Mouse (Mus musculus) thymus, postnatal 4 days (tissue): ENCODE results near the gene Pgm3.

ENCODE experiments used
- DNase-seq: peaks from one replicate; pipeline ENCODE4 v3.0.0; 2021

Gene Pgm3

GRCm38 (mm10) chr9:86569314-86569910, 2.2 kb downstream of the Pgm3 start:
- DNase-seq, result no peak

DNA sequence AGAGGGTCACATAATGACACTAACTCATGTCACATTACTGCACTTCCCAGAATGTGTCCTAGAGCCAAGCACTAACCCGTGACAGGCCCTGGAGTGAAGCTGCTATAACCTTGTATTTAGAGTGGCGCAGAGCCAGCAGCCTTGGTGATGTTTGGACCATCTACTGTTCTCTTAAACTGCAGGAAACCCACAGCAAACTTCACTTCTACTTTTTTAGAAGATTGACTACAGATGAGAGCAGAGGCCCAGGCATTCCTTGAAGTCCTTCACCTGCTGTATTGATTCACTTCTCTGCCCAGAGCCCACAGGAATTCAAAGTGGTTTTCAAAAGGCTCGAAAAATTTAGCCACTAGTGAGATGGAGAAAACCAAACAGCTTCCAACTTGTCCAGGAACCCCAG, 11.1 kb downstream of the Pgm3 start:
- DNase-seq, result no peak

DNA sequence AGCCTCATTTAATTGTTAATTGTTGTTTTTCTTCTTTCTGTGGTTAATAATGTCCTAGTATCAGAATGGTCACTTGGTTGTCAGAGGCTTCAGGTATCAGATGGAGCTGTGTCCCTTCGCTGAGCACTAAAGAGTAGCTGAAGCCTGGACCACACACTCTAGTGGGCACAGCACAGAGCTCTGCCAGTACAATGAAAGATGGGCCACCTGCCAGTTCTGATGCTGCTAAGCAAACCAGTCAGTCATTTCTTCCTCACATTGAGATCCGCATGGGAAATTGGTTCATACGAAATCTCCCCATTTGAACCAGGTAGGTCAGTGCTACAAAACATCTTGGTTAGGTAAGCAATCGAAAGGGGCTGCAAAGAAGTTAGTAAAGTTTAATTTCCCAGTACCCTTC, 17.0 kb downstream of the Pgm3 start:
- no peak for DNase-seq

DNA sequence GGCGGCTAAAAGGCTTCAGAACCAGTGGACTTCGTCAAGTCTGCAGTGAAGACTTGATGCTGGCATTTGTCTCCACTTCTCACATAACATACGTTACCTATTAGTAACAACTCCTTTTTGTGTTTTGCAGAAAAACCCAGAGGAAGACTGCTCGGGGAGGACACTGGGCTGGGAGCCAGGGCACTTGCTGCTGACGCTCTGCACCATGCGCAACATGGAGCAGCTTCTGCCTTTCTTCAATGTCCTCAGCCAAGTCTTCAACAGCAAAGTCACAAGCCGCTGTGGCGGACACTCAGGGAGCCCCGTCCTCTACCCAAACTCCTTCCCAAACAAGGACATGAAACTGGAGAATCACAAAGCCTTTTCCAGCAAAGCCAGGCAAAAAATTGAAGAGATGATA, 17.8 kb downstream of the Pgm3 start:
- no peak for DNase-seq

DNA sequence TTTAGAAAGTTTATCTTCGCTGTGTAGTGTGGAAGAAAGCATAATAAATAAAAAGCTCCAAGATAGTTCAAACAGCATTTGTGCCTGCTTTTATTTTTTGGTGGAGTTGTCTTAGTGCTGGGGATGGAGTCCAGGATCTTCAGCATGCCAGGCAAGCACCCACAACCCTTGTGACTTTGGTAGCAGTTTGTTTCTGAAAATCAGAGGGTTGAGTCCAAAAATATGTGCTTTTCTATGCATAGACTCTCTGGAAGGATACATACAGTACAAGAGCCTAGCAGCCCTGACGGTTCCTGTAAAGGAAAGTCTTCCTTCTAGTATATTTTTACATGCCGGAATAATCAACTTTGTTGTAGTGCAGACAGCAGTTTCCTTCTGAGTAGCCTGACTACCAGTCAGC, 20.9 kb downstream of the Pgm3 start:
- DNase-seq, result no peak

DNA sequence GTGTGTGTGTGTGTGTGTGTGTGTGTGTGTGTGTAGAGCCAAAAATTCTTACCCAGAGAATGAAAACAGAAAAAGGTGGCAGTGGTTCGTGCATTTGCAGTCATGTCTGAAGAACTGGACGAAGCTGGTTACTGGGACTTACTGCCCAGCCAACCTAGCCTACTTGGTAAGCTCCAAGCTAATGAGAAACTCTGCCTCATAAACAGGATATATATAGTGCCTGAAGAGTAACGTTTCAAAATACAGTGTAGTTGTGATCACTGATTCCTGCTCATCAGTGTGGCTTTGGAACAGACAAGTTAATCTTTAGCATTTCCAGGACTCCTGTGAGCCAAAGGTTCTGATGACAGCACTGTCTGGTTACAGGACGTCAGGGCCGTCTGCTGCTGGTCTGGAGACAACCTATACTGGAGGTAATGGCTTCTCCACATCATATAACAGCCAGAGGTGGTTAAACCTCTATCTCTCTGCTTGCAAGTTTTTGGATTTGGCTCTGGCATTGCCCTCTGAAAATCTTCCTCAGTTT, 21.9 kb downstream of the Pgm3 start:
- no peak for DNase-seq

GRCm38 (mm10) chr9:86544559-86544958, 27.1 kb downstream of the Pgm3 start:
- DNase-seq, result no peak

DNA sequence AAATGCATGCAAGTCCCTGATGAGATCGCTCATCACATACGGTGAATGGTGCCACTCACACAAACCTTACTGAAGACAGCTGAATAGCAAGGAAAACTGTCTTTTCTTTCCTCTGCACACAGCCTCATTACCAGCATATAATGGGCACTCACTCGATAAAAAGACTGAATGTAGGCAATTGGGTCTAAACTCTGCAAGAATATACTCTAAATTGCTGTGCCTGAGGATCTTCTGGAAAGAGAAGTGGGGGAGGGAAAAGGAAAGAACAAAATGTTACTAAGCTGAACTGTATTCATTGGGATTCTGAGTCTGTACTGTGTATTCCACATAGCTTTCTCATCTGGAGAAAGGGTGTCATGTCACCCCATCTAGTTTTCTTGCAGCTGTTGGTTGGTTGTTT, 28.2 kb downstream of the Pgm3 start:
- no peak for DNase-seq

- DNase-seq, result no peak
Measured at GRCm38 (mm10) chr9:86534071-86534470, 37.6 kb downstream of the Pgm3 start.

DNA sequence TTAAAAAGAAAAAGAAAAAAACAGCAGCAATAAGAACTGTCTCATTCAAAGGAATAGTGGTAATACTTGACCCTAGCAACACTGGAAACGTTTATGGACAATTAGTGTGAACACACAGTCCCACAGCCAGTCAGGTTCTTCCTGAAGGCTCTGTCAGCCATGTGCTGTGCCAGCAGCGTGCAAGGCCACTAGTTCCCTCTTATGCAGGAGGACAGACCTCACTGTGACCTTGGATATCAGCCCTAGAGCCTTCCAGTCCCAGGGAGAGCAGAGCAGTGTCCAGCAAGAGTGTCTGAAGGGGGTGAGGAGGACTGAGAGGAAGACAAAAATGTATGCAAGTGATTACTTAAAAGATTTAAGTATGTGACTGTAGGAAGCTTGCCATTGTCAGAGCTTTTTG, 46.0 kb downstream of the Pgm3 start:
- no peak for DNase-seq

DNA sequence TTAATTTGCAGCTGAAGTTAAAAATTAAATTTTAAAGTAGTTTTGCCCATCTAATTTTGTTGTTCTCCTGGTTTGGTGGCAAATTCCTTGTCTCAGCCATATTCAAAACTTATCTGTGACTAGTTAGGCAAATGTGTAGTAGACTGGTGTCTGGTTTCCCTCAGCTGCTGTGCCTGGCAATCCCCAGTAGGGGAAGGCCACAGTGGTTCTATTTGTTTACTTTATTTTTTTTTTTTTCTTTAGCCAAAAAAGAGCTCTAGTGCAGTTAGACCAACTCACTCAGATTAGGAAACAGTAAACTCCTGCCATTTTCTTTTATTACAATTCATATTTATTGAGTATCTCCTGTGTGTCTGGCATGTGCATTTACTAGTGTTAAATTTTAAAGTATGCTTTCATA, 49.3 kb downstream of the Pgm3 start:
- no peak for DNase-seq

GRCm38 (mm10) chr9:86514798-86515197, 56.8 kb downstream of the Pgm3 start:
- DNase-seq, result no peak

GRCm38 (mm10) chr9:86514390-86514789, 57.3 kb downstream of the Pgm3 start:
- DNase-seq, result no peak

DNA sequence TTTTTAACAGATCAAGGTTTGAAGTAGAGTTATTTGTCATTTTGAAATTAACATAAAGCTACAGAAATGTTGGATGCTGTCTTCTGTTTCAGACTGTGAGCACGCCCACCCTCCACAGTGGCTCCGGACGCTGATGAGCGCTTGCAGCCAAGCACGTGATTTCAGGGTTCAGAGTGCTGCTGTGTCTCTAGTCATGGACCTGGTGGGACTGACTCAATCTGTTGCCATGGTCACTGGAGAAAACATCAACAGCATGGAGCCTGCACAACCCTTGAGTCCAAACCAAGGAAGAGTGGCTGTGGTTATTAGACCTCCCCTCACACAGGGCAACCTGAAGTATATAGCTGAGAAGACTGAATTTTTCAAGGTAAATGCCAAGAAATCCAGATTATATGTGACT, 57.9 kb downstream of the Pgm3 start:
- DNase-seq, result no peak

DNA sequence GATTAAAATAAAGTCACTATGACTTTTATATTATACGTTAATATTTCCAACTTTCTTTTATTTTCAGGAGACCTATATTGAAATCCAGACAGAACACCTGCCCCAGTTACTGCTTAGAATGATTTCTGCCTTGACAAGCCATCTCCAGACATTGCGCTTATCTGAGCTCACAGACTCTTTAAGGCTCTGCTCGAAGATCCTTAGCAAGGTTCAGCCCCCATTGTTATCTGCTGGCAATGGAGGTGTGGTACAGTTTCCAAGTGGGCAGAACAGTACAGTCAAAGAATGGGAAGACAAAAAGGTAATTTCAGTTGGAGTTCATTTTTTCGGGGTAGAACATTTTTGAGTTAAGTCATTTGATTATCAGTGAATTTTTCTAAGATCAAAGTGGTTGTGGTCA, 64.2 kb downstream of the Pgm3 start:
- no peak for DNase-seq
